Mouse (Mus musculus): ENCODE results near the gene Prr5.

DNA sequence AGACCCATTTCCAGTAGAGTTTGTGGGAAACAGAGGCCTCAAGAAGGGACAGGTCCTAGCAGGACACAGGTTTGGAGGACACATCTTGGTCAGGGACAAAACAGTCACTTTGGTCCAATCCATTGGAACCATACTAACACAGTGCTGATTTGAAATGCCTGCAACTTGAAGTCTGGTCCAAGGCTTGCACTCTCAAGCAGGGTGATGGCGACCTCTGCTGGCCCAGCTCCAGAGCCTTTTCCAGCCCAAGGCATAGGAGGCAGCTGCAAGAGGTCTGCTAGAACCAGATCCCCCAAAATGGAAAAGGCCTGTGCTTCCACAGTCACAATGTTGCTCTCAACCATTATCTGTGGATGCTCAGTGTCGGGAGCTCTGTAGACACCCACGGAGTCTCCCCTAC, 39.7 kb upstream of the Prr5 start:
- no peak for TF ChIP-seq POLR2A (IDR thresholded peaks at IDR 0.05; ENCODE audit: borderline replicate concordance, low read depth, low read length)
- TF ChIP-seq CTCF (IDR thresholded peaks at IDR 0.05; ENCODE audit: low read depth, low read length) = peak; percentile 39; the same call in 1 of the 2 replicates

Measured in bone marrow macrophage, adult 2 months (primary cell).